Mouse (Mus musculus) right cerebral cortex, postnatal 14 days (tissue): ENCODE results near the gene Krt82.

Experiments used
- DNase-seq: peaks from one replicate; pipeline ENCODE4 v3.0.0; 2022

Gene Krt82

DNA sequence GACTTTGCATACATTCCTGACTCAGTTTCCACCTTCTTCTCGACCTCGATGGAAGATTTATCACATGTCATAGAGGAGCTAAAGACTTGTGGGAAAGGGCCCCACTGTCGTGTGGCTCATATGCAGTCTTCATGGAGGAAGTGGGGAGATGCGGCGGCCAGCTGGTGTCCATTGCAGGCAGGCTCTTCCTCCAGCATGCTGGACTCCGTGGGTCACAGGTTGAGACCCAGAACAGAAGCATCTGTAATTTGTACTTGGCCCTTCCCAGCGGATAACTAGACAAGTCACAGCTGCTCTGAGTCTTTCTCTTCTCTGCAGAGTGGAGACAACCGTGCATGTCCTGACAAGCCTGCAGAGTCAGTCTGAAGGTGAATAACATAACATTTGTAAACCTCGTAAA is 42.2 kb downstream of the Krt82 start:
- DNase-seq = no peak

DNA sequence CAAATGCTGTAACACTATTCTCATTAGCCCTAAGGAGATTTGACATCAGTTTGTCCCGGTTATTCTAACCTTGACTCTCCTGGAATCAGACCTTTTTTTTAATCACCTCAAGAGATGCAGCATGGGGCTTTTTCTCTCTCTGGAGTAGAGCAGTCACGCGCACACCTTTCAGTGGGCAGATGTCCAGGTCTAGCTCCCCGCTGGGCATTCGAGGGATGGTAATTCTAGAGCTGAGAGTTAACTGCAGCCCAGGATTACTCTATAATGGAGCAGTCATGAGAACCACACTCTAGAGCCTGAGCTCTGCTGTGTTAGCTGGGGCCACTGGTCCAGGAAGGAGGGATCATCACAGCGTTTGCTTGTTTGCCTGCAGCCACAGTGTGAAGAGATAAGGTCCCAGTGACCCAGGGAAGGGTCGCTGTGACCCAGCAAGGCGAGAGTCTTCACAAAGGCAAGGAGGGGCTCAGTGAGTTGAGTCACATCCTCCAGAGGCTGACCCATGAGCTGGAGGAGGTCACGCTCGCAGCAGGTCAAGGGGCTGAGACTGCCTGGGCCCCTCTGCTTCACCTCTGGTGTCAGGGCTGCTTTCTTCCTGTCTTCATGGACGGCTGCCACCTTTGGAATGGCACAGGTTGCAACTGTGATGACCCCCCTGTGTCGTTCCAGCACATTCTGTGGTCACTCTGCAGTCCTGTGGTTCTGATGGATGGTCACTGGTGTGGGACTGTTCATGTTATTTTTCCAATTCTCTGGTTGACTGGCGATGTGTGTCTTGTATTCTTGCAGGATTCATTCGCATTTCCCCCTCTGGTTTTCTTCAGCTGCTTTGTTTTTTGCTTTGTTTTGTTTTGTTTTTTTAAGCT is 43.3 kb downstream of the Krt82 start:
- no peak for DNase-seq

DNA sequence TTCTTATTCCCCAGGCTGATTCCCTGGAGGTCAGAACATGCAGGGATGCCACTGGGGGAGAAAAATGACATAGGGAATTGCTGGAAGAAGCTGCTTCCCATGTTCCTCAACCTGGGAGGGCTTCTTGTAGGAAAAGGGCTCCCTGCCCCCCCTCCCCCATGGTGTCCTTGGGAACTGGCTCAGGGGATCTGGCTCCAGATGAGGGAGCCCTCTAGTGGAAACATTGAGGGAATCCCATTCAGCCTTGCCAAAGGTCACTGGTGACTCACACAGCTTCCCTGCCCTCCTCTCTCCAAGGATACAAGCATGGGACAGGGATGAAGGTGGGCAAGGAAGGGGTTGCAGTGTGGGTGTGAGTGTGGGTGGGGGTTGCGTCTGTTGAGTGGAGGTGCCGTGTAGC is 53.3 kb downstream of the Krt82 start:
- DNase-seq = no peak

DNA sequence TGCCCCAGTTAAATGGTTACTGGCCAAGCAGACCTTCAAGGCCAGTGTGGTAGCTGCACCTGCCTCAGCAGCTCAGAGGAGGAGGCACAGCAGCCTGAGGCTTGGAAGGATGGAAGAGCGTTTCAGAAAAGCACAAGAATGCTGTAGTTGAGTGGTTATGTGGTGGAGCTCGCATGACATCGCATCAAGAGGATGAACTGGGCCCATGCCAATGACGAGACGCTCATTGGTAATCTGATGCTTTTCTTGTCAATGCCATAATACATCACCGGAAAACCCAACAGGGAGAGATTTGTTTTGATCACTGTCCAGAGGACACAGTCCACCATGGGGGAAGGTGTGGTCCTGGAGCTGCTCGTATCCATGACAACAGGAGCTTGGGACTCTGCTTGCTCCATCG is 55.2 kb downstream of the Krt82 start:
- no peak for DNase-seq

DNA sequence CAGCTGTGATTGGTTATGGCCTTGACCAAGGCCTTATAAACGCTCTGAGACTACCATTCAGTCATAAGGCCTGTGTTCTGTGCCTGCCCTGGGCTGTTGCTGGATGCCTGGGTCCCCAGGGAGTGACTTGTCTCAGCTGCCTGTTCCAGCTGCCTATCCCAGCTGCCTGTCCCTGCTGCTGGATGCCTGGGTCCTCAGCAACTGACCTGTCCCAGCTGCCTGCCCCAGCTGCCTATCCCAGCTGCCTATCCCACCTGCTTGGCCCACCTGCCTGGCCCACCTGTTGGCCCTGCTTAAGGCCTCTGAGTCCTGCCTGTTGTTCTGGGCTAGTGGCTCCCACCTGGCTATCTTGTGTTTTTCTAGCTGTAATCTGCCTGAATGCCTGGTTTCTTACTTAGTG is 56.3 kb downstream of the Krt82 start:
- no peak for DNase-seq

DNA sequence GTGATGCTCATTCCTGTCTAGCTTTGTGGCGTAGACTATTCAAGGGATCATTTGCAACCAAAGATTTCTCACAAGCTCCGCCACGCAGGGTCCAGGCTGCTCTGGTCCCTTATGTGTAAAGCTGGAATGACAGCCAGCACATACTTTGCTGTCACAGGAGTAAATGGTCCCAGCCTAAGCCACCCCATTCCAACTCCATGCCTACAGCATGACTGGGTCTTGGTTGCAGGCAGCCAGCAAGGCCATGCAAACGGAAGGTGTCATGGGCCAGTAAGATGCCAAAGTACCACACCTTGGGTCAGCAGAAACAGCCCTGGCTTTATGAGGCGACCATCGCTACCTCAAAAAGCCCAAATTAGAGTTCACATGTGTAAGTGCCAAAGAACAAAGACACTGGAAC is 56.8 kb downstream of the Krt82 start:
- no peak for DNase-seq

DNA sequence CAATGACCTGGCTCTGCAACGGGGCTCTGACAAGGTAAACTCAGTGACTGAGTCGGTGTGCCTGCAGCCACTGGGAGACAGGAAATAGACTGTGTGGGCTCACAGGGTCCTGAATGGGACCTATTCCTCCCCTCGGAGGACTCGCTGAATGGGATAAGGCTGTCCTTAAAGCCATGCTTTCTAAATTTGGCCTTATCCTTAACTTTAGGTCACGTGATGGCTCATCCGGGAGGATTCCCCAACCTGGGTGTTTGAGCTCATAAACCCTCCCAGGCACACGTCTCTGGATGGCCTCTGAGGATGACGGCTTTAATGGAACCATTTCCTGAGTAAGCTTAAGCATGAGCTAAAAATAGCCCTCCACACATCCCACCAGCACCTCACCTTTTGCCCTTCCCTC is 57.7 kb downstream of the Krt82 start:
- DNase-seq = no peak

DNA sequence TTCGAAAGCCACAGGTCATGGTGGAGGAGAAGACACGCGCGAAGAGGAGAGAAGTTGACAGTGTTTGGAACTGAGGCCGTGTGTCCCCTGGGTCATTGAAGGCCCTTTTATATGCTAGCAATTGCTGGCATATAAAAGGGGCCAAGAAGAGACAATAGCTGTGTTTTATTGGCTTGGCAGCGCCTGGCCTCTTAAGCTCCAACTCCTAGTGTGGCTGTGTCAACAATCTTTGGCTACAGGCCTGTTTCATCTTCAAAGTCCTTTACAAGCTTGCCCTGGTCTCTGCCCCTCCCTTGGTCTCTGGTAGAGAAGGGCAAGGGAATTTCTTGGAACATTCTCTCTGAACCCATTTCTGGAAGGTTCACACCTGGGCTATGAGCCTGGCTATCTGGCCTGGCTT is 59.0 kb downstream of the Krt82 start, which contains the start of gene Krt83:
Gene Krt83 (minus strand): TSS at position 82 of the 400 bp plus-strand sequence.
- DNase-seq = no peak
